Mouse (Mus musculus) mesoderm, embryonic 11.5 days (tissue): ENCODE data around the gene Klrb1c.
"Not testable (repeated sequence)": the region's sequence is repeated elsewhere in the genome, so short reads cannot be mapped to it uniquely, and the experiment has no call there.

Source experiments
- DNase-seq: peaks from one replicate; pipeline ENCODE4 v3.0.0-alpha.2; 2012; ENCODE audit warnings: low read depth, low spot score

Klrb1c gene

GRCm38 (mm10) chr6:128789115-128789514 lies at the start of gene Klrb1c:
Gene Klrb1c (minus strand): TSS chr6:128789215.
- DNase-seq = no peak

GRCm38 (mm10) chr6:128837454-128838341 lies 48.7 kb upstream of the Klrb1c start:
- DNase-seq = peak; percentile 66

GRCm38 (mm10) chr6:128836955-128837334 lies 47.9 kb upstream of the Klrb1c start:
- DNase-seq = no peak

- DNase-seq = no peak
Measured at GRCm38 (mm10) chr6:128836191-128836954, 47.4 kb upstream of the Klrb1c start.

- DNase-seq = no peak
Measured at GRCm38 (mm10) chr6:128835571-128835970, 46.6 kb upstream of the Klrb1c start.

GRCm38 (mm10) chr6:128833046-128833445 lies 44.0 kb upstream of the Klrb1c start:
- DNase-seq = no peak

- no peak for DNase-seq
Measured at GRCm38 (mm10) chr6:128829837-128830236, 40.8 kb upstream of the Klrb1c start.

GRCm38 (mm10) chr6:128826781-128827180 lies 37.8 kb upstream of the Klrb1c start:
- no peak for DNase-seq

GRCm38 (mm10) chr6:128826132-128826531 lies 37.1 kb upstream of the Klrb1c start, which contains the start of the genes Gm44511 and Klrb1b:
Gene Gm44511 (minus strand): TSS chr6:128826315.
Gene Klrb1b (minus strand): TSS chr6:128826331.
- DNase-seq = no peak

- no peak for DNase-seq
Measured at GRCm38 (mm10) chr6:128818083-128818802, 29.2 kb upstream of the Klrb1c start.

- no peak for DNase-seq
Measured at GRCm38 (mm10) chr6:128808532-128808931, 19.5 kb upstream of the Klrb1c start.

GRCm38 (mm10) chr6:128807021-128807420 lies 18.0 kb upstream of the Klrb1c start:
- no peak for DNase-seq

- peak; percentile 74 for DNase-seq
Measured at GRCm38 (mm10) chr6:128804823-128805640, 16.0 kb upstream of the Klrb1c start.

GRCm38 (mm10) chr6:128802999-128803857 lies 14.2 kb upstream of the Klrb1c start:
- DNase-seq = peak; percentile 98

- no peak for DNase-seq
Measured at GRCm38 (mm10) chr6:128802557-128802956, 13.5 kb upstream of the Klrb1c start.

GRCm38 (mm10) chr6:128800696-128801095 lies 11.7 kb upstream of the Klrb1c start:
- DNase-seq = not testable (repeated sequence)

- no peak for DNase-seq
Measured at GRCm38 (mm10) chr6:128799896-128800270, 10.9 kb upstream of the Klrb1c start.

- DNase-seq = peak; percentile 91
Measured at GRCm38 (mm10) chr6:128799144-128799895, 10.3 kb upstream of the Klrb1c start.

GRCm38 (mm10) chr6:128798772-128799143 lies 9.7 kb upstream of the Klrb1c start:
- DNase-seq = peak; percentile 86
